Mouse (Mus musculus): ENCODE measurements around the gene Fuz.

DNA sequence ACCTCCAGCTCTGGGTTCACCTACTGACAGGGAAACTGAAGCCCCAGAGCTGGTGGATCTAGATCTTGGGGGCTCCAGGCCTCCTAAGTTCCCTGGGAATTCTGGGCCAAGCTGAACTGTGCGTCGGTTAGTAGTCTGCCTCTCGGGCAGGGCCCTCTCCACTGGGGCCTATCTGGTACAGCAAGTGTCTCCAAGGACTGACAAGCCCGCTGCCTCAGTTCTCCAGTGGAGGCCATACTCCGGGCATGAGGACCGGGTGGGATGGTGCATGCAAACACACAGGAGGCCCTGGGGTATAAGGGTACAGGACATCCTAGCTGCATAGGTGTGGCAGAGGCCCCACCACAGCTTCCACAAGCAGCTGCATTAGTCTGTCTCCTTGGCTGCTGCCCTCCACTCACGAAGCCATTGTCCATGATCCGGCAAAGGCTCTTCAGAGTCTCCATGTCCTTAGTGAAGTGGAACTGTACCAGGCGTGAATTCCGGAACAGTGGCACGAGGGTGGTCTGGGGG, 31.8 kb upstream of the Fuz start:
- no peak for TF ChIP-seq GATA1 (IDR thresholded peaks at IDR 0.05; ENCODE audit: low read length)
- TF ChIP-seq TAL1 (IDR thresholded peaks at IDR 0.05; ENCODE audit: low read length), result no peak
